Mouse (Mus musculus): ENCODE measurements at regions not wholly inside any gene's neighbourhood (a gene's known extent, or its start where the extent isn't known, plus 50 kb on each side); places are given as distances from the start of the nearest gene placed in this dataset.

- no peak for DNase-seq (ENCODE audit: inconsistent age in 2 of 2, low spot score in 1 of 2)
Measured at GRCm38 (mm10) chr6:61119590-61119989, 60.5 kb upstream of the Ccser1 start.

GRCm38 (mm10) chr6:61125431-61125830 lies 54.7 kb upstream of the Ccser1 start:
- DNase-seq (ENCODE audit: inconsistent age in 2 of 2, low spot score in 1 of 2): no peak

- no peak for DNase-seq (ENCODE audit: inconsistent age in 2 of 2, low spot score in 1 of 2)
Measured at GRCm38 (mm10) chr6:61127238-61127637, 52.9 kb upstream of the Ccser1 start.

GRCm38 (mm10) chr6:61128211-61128610 lies 51.9 kb upstream of the Ccser1 start:
- DNase-seq (ENCODE audit: inconsistent age in 2 of 2, low spot score in 1 of 2): no peak

All from adrenal gland, adult (tissue).